Mouse (Mus musculus): ENCODE results near the gene Tmem80.

- no peak for TF ChIP-seq CTCF (IDR thresholded peaks at IDR 0.05; ENCODE audit: extremely low read depth, insufficient read length, insufficient replicate concordance, low read depth, low read length)
- TF ChIP-seq POLR2A (IDR thresholded peaks at IDR 0.05; ENCODE audit: low read depth, low read length) = no peak
Observed at GRCm38 (mm10) chr7:141293852-141294471, 33.6 kb upstream of the Tmem80 start.

Data from small intestine, adult 2 months (tissue).